Mouse (Mus musculus) brain, embryonic 14.5 days (tissue): ENCODE measurements at regions not wholly inside any gene's neighbourhood (a gene's known extent, or its start where the extent isn't known, plus 50 kb on each side); places are given as distances from the start of the nearest gene placed in this dataset.

Experiments
- CTCF ChIP-seq: fragments of 200-500 bp; IDR thresholded peaks from 2 replicates; pipeline ENCODE4 v1.5.1; 2012; ENCODE audit warnings: inconsistent platforms, mild to moderate bottlenecking, moderate library complexity, borderline replicate concordance; ENCODE audit not compliant: insufficient read depth, insufficient read length; ENCODE audit errors: extremely low read depth
- POLR2A ChIP-seq: fragments of 200-500 bp; IDR thresholded peaks from 2 replicates; pipeline ENCODE4 v1.6.1; 2012; ENCODE audit warnings: mild to moderate bottlenecking, inconsistent platforms, borderline replicate concordance; ENCODE audit not compliant: poor library complexity, insufficient read depth, insufficient read length, severe bottlenecking; ENCODE audit errors: extremely low read depth

DNA sequence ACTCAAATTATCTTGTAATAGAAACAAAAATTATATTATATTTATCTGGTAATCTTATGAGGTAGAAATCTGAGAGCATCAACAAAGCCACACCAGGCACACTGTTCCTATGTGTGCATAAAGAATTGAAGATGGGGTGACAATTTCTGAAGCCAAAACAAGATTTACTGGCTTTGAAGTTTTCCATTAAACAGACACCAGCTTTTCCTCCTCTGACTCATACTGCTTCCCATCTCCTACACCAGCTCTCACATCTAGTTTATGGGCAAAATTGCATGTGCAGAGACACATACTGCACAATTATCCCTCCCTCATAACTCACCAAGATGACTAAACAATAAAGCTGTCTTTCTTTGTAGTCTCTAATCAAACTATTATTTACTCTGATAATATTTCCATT, 335.1 kb downstream of the Phex start:
- TF ChIP-seq POLR2A: no peak
- TF ChIP-seq CTCF: no peak
